Mouse (Mus musculus) granulocyte monocyte progenitor cell, adult 5-6 weeks (primary cell): ENCODE data around the gene Sim2. TPM values are rescaled to one million over a fixed set of nuclear protein-coding genes. Genes with fewer than 3 reads are reported as not detected.

Experiments
- ATAC-seq: replicated peaks from 2 replicates; pipeline ENCODE4 v1.8.0; 2016; ENCODE audit warnings: mild to moderate bottlenecking, moderate TSS enrichment, inconsistent platforms; ENCODE audit not compliant: poor library complexity, severe bottlenecking
- total RNA-seq, 2 experiments: library from RNA; stranded (forward) in 1 of 2; stranded (reverse) in 1 of 2; fragments of 200-712, 200-1000 nt in 1 of 2; fragments of >200 nt in 1 of 2; fragmentation: Nextera tagmentation in 1 of 2; gene quantifications; 2 replicates each; pipeline ENCODE4 v1.2.3; 2014 to 2017

Sim2 gene
- not detected in 2 replicates for total RNA-seq (2014; fragmentation: Nextera tagmentation)
- 0.09 and 0.26 TPM in 2 replicates for total RNA-seq (2017)

DNA sequence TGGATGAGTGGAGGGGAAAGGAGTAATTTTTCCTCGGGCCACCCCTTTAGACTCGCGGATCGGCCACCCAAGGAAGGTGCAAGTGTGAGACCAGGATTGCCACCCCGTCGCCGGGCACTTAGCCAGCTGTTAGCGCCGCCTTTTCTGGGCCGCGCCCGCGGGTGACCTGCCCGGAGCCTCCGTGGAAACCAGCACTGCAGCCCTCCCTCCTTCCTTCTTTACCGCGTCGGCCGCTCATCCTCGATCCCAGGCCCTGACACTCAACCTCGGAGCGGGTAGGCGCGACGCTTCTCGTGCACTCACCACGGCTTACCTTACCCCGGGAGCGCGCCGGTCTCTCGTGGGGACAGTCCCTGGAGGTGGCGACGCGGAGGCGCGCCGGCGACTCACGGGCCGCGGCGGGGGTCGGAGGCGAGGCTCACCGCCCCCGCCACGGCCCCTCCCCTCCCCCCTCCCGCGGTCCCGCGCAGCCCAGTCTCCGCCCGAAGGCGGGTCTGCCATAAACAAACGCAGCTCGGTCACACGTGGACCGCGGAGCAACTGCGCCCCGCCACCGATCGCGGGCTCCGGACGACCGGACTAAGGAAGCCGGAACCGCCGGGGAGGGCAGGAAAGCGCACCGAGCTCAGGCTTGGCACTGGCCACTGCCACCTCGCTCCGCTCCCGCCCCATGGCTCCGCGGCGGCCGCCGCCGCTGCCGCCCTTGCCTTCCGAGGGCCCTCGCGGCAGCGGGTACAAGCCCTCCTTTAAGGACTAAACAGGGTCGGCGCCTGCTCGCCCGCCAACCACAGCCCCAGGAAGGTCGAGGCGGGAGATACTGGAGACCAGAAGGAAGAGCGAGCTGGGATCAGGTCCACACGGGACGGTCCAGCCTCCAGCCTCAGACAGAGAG lies at the start of gene Sim2:
Gene Sim2 (plus strand): TSS at position 221 of the 892 bp plus-strand sequence.
- ATAC-seq = 0 out of 2 replicates have a peak, but pooled peaks have one; percentile 4

DNA sequence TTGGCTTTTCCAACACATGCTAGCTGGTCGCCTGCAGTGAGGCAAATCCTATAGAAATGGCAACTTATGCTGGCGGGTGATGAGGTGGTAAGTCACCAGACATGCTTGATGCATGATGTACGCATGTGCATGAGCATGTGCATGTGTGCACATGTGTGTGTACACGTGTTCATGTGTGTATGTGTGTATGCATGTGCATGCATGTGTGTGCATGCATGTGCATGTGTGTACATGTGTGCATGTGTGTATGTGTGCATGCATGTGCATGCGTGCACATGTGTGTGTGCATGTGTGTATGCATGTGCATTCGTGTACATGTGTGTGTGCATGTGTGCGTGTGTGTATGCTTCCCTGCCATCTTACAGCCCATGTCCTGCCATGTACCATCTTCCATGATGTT lies 47.5 kb upstream of the Sim2 start:
- ATAC-seq = no peak

DNA sequence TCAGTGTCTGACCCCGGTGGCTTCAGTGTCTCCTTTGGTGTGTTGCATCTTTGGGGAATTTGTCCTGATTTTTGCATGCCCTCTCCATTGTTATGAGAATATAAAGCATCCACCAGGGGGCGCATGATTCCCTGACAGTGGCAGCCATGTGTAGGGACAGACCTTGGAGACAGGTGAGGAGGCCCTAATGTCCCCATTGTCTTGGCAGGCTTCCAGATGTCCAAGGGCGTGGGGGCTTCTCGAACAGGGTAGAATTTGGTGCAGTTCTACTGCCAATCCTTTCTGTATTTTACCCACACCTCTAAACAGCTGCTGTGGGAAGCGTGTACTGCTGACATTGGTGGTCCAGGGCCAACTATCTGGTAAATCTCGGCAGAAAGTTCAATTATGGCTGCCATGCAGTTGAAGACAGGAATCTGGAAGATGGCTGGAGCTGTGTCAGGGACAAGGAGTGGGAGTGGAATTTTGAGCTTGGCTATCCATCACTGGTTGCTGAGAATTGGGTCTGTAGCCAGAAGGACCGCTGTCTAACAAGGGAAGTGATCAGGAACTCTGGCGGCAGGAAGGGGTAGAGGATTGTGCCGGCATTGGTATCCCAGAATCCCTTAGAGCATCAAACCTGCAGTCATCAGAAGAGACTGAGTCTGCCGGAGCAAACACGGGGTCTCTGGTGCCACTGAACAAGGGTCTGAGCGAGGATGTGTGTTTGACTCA lies 46.3 kb upstream of the Sim2 start:
- peak; percentile 55 for ATAC-seq

DNA sequence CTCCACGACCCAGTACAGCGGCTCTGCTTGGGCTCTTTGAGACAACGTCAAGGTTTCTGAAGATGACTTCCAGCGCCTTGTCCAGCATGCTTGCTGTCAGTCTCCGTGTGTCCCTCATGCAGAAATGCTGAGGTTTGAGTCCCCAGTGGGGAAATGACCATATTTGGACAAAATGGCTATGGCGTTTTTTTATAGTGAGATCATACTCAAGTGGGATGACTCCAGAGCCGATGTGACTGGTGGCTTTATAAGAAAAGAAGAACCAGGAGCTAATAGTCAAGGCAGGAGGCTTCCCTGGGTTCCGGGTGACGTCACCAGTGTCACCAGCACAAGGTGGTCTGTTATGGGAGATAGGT lies 45.8 kb upstream of the Sim2 start:
- no peak for ATAC-seq

DNA sequence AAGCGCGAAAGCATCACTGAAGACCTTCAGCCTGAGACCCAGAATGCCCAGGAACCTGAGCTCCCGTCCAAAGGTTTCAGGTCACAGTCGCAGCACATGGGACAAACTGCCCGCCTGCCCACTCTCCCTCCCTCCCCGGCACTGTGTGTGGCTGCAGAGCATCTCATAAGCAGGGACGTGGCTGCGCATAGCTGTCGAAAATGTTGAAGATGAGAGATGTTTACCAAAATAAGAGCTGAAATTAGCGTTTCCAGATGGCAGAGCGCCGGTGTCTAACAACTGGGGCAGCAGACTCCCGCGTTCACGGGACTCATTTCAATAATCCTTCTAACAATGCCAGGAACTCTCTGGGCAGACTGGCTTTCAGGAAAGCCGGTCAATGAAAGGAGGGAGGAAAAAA lies 44.2 kb upstream of the Sim2 start:
- no peak for ATAC-seq

DNA sequence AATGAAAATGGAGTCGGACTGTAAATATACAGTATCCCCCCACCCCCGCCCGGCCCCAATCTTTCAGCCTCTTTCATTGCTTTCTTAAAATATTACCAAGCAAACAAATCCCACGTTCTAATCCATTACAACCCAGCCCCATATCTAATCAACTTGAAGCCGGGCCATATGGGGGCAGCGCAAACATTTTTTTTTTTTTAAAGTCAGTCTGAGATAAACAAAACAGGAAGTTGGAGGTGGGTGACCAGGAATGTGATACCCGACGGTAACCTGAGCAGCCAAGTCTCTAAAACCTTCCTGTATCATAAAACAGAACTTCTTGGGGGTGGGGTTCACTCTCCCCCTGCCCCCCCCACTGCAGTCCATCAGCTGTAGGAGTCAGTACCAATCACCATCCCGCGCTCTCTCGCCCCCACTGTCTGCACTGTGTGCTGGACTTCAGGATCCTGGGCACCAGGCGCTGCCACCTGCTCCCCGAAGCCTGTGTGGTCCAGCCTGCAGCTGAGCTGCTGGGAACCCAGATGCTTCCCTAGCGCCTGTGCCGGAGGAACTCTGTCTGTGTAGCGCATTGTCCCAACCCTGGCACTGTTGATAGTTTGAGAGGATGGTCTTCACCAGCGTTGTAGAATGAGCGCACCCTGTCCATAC lies 43.5 kb upstream of the Sim2 start:
- ATAC-seq = no peak

DNA sequence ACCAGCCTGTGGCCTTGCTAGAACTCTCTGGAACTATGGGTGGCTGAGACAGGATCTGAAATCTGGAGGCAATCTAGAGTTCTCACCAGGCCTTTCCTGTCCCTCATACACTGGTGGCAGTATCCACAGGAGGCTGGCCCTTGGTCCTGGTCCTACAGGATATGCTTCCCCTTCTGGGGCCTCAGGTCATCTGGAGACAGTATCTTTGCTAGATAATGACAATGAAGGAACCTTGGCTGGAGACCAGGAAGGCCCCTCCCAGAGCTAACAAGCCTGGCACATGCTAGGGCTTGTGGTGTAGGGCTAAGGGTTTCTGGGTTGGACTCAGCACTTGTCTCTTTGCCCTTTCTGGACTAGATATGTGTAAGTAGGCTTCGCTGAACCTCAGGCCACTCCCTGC lies 40.9 kb upstream of the Sim2 start:
- ATAC-seq = no peak

DNA sequence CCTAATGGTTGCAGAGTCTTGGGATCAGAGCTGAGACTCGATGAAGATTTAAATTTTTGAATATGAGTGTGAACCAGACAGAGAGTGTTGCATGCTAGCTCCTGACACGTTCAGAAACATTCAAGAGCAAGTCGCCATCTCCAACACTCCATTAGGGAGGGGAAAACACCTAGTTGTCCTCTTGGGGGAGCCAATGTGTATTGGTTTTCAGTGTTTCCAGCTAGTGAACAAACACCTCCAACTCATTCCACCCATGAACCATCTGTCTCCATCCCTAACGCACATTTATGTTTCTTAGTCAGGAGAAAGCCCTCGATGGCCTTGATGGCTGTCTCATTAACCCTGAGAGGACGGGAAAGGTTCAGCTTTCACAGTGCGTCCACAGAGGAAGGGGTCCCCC lies 39.7 kb upstream of the Sim2 start:
- no peak for ATAC-seq

DNA sequence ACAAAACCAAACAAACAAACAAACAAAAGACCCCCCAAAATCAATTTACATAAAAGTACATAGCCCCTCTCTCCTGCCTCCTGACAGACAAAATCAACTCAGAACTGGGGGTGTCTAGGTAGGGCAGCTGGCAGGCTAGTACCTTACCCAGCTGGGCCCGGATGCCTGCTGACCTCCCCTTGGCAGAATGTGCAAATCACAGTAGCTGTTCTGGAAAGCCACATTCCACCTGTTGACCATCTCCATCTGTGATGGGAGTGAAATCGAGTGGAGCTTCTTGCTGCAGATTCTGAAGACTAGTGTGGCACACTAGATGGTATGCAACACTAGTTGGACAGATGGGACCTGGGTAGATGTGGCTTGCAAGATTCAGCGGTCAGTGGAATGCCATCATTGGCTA lies 34.4 kb upstream of the Sim2 start:
- ATAC-seq = no peak

DNA sequence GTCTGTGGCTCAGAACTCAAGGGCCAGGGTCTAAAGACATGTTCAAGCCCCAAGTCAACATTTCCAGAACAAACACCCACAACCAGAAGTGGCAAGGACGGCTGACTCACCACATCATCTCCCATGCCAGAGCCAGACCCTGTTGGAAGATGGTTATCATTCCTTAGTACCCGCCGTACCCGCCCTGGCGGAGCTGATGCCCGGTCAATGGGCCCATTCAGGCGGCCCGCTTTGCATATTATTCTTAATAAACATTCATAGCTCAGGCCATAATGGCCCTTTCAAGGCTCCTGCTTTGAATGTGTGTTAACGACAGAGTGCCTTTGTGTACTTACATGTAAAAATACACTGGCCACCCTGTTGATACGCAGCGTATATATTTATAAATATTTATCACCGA lies 29.6 kb upstream of the Sim2 start:
- ATAC-seq = no peak

DNA sequence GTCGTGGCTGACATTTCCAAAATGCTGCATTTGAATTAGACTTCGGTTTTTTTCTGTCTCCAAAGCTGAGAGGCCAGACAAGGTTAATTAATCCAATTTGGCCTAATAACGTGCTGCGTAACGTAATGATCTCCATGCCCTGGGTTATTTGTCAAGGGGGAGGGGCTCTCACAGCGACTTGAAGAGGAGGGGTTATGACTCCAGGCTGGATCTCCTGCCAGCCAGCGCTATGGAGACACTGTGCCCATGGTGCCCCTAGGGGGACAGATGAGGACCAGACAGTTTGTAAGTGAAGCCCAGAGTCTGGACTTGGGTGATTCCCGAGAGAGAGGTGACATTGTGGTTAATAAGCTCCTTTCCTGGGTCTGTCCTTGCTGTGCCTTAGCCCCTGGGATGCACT lies 29.2 kb upstream of the Sim2 start:
- no peak for ATAC-seq

DNA sequence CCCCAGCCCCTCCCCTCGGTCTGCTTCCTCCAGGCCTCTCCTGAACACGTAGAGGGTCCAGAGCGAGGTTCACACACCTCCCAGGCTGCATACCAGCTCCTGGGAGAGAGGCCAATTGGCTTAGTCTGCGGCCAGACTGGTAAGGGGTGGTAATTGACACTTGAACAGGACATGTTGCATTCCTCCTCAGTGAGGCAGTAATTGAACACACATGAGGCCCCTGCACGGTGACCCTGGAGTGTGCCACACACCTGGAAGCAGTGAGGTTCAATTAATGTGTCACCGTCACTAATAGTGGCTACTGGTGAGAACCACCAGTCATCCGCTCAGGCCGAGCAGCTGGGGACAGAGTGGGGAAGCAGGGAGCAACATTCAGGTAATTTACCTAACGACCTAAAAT lies 24.9 kb upstream of the Sim2 start:
- ATAC-seq = no peak

DNA sequence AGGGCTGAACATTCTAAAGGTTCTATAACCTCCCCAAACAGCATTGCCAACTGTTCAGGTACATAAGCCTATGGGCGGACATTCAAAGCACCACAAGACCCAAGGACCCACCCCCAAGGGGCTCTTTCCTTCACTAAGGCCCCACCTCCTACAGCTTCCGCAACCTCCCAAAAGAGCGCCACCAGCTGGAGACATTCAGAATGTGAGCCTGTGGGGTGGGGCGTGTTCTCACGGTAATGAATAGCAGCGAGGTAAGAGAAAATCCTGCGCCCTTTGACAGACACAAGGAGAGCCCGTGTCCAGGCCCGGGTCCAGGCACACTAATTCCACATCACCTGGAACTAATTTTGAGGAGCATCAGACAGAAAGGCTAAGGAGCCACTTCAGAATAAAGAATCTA lies 20.5 kb upstream of the Sim2 start:
- ATAC-seq = no peak

DNA sequence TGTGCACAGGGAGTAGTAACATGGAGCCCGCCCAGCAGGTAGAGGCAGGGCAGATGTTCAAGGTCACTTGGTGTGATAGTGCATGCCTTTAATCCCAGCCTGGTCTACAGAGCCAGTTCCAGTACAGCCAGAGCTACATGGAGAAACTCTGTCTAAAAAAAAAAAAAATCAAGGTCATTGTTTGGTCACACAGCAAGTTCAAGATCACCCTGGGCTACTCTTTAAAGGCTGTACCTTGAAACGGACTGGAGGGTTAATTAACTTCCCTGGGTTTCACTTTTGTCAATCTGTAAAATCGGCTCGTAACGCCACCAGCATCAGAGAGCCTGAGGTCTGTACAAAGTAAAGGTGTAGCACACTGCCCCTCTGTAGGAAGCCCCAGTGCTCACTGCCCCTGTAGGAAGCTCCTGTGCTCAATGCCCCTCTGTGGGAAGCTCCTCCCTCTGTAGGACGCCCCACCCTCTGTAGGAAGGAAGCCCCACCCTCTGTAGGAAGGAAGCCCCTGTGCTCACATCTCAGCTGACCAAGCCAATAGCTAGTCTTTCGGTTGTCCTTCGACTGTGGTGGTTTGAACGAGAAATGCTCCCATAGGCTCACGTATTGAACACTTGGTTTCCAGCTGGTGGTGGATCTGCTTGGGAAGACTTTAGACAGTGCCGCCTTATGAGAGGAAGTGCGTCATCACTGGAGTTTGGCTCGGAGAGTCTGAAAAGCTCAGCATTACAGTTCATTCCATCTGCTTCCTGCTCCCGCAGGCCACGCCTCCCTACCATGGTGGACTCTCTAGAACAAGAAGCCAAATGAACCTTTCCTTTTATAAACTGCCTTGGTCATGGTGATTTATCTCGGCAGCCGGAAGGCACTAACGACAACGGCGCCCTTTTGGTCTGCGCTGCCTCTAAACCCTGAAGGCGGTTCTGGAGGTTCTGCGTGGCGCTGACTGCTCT lies 18.7 kb upstream of the Sim2 start:
- ATAC-seq = peak; percentile 67

DNA sequence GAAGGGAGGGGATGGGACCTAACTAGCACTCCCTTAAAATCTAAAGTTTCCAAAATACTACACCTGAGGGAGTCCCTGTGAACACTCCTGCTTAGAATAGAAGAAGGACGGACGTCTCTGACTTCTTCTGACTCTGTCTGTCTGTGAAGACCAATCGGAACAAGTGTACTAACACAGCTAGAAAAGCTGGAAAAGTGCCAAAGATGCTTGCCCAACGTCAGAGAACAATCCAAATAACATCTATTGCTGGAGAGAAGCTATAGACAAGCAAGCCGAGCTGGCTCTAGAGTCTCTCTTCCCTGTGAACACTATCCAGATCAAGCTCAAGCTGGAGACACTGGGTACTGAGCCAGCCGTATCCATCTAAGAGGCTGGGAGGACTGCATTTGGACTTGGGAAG lies 18.0 kb upstream of the Sim2 start:
- ATAC-seq = no peak

DNA sequence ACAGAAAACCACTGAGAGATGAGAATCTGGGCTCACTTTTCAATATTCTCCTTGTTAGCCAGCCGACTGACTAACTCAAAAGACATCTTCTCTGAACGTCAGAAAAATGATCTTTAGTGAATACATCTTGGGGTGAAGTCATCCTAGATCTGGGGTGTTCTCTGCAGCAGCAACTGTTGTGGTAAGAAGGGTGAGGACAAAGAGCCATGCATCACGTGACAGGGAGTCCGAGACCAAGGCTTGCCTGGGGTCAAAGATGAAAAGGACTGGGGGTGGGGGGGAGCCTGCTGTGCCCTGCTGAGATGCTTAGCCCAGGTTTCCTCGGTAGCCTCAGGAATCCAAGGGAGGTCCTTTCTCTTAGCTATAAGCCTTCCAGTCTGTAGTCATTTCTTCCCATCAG lies 17.5 kb upstream of the Sim2 start:
- no peak for ATAC-seq

DNA sequence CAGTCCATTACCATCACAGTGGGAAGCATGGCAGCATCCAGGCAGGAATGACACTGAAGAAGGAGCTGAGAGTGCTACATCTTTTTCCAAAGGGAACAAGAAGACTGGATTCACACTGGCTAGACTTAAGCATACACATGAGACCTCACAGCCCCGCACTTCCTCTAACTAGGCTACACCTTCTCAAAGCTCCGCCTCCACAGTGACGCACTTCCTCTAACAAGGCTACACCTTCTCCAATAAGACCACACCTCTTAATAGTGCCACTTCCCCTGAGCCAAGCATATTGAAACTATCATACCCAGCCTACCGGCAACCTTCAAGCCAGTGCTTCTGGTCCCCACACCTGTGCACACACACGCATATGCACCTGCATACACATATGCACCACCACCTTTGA lies 15.7 kb upstream of the Sim2 start:
- ATAC-seq = peak; percentile 58

DNA sequence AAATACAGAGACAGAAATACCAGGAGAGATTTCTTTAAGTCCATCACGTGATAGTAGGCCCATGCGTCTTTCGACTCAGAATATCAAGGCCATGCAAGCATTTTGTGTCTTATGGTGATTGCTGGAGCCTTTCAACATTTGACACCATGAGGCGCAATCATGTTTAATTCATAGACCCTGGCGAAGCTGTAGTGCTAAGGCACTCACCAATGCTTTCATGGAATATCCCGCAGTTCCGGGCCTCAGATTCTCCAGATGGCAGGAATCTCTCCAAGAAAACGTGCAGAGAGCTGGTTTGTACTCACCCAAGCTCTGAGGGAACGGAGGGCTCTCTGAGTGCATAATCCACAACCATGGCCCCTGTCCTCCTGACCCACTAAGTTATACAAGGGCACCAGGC lies 13.8 kb upstream of the Sim2 start:
- ATAC-seq = no peak

DNA sequence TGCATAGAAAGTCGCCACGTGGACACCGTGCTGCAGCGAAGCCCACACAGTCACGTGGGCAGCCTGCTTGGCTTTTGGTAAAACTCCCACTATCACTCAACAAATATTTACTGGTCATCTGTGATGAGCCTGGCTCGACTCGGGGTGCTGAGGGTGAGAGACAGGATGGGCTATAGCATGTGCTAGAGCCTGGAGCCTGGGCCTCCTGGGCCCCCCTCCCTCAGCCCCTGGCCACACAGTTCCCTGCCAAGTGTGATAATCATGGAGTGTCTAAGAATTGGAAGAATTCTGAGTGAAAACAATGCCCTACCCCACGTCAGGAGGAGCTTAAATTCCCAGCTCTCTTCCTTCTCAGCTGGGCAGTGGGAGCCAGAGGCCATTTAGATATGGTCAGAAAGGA lies 13.3 kb upstream of the Sim2 start:
- ATAC-seq = no peak

DNA sequence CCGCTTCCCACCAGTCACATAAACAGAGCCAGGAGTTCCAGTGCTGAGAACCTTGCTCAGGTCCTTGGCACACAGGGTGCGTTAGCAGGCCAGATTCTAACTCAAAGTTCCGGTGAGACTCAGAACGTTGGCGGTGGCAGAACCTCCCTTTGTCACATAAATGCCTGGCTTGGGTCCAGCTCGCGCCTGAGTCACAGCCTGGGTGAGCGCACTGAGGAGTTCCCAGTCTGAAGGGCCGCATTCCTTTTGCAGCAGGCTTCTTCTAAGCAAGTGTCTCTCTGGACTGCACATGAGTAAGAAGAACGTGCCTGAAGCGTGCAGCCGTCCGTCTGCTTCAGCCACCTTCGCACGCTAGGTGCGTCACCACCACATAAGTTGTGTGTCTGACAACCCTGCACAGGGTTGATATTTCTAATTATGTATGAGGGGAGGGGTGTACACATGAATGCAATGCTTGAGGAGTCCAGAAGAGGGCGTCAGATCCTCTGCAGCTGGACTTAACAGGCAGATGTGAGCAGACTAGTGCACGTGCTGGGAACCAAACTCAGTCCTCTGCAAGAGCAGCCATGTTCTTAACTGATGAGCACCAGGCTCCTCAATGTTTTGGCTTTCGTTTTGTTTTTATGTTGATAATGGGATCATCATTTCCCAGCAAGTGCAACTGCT lies 9.2 kb upstream of the Sim2 start:
- no peak for ATAC-seq
